8 mouse cellular contexts compared by ENCODE assay signal in the genomic region with DNA sequence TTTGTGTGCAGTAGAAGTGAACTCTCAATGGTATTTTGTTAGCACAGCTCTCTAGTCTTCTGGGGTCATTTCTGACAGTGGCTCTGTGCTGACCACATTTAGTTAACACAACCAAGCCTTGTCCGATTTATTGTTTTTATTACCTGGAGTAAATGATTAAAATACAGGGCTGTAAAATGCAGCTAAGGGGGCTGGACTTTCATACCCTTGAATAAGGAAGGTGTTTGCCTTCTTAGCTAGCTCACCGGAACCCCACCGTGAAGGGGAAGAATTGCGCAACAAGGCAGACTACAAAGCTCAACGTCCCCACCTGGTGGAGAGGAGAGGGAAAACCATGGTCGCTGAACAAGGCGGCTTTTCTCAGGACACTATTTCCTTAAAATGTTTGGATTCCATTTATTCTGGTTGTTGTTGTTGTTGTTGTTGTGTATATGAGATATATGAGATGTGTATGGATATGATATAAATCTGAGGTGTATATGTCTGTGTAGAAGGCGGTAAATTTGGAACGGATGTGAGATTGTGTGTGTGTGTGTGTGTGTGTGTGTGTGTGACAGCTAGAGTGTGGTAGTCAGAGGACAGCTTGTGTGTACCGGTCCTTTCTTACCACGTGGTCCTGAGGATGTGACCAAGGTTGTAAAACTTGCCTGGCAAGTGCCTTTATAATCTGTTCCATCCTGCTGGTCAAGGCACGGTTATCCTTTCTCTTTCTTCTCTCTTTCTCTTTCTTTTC. TPM values are rescaled to one million over a fixed set of nuclear protein-coding genes. Genes with fewer than 3 reads are reported as not detected.
DNase-seq lines count a peak whose midpoint lies in the region; ATAC-seq and TF ChIP-seq lines count a peak whose summit lies in the region.

No protein-coding gene starts in this region.

- peak; percentile 93 for DNase-seq in MEL (ENCODE audit: low read depth, low spot score)
- DNase-seq in cerebellum, adult 11-12 months: peak; percentile 63
- peak; percentile 73 to 77 for DNase-seq in heart, postnatal 36 days
- peak; percentile 74 to 77 for DNase-seq in layer of hippocampus, adult 2 months (ENCODE audit: low spot score in 2 of 2)
- peak; percentile 19 for DNase-seq in ovary, adult 18-20 months (ENCODE audit: low spot score)
- DNase-seq in thymus, postnatal 0 days (ENCODE audit: low spot score): peak; percentile 84

- 19% methylated on average over 12 of the region's 12 CpGs for WGBS in forebrain, embryonic 16.5 days
- 16% methylated on average over 12 of the region's 12 CpGs for WGBS in lung, embryonic 15.5 days

- no peak overlapping the region for H3K27ac ChIP-seq in MEL (ENCODE audit: control insufficient read depth, low read depth, low read length)
- no peak overlapping the region for H3K27ac ChIP-seq in forebrain, embryonic 16.5 days (ENCODE audit: low read length)
- peak overlapping the region; percentile 21; the same call in 1 of the 2 replicates for H3K27ac ChIP-seq in layer of hippocampus, adult 2 months
- no peak overlapping the region for H3K27ac ChIP-seq in lung, embryonic 15.5 days

- H3K4me2 ChIP-seq in forebrain, embryonic 16.5 days (ENCODE audit: low read length): no peak overlapping the region
- peak overlapping the region; percentile 46 for H3K4me2 ChIP-seq in lung, embryonic 15.5 days

- H3K4me1 ChIP-seq in MEL (ENCODE audit: control insufficient read depth in 1 of 2, insufficient read depth in 2 of 2, low read length in 2 of 2): peaks cover 6% of the 10 kb centered on the region in 2 experiments; a peak in 2 of 4 replicates
- no peaks in the 10 kb centered on the region for H3K4me1 ChIP-seq in forebrain, embryonic 16.5 days (replicated peaks; ENCODE audit: control insufficient read depth, insufficient read depth, low read length)
- no peaks in the 10 kb centered on the region for H3K4me1 ChIP-seq in lung, embryonic 15.5 days

- no peaks in the 10 kb centered on the region for H3K9me3 ChIP-seq in MEL (replicated peaks; ENCODE audit: insufficient read depth, low read length)
- H3K9me3 ChIP-seq in forebrain, embryonic 16.5 days (ENCODE audit: control insufficient read depth, low read length): no peaks in the 10 kb centered on the region
- no peaks in the 10 kb centered on the region for H3K9me3 ChIP-seq in lung, embryonic 15.5 days

- ATAC-seq in forebrain, embryonic 16.5 days: peak; percentile 45
- 0 out of 2 replicates have a peak, but pooled peaks have one; percentile 52 for ATAC-seq in lung, embryonic 15.5 days (ENCODE audit: borderline replicate concordance, extremely low read depth, low FRiP score, low TSS enrichment)

- no peaks in the 10 kb centered on the region for H3K27me3 ChIP-seq in MEL (ENCODE audit: control insufficient read depth in 1 of 2, insufficient read depth in 2 of 2, low read length in 2 of 2)
- H3K27me3 ChIP-seq in forebrain, embryonic 16.5 days (replicated peaks; ENCODE audit: control insufficient read depth, insufficient read depth, low read length): no peaks in the 10 kb centered on the region
- H3K27me3 ChIP-seq in lung, embryonic 15.5 days: no peaks in the 10 kb centered on the region

- intact Hi-C loops in heart, postnatal 36 days (cut with DNase I): loop anchor here (1.0 kb wide), 1 partner anchor 106 kb away; no protein-coding TSS in a partner anchor

- TF ChIP-seq CTCF in MEL (IDR thresholded peaks at IDR 0.05 in 2 of 3, conservative IDR thresholded peaks at IDR 0.05 in 1 of 3; ENCODE audit: control insufficient read depth in 1 of 3, insufficient read depth in 1 of 3, low read depth in 2 of 3, low read length in 3 of 3, poor library complexity in 1 of 3, severe bottlenecking in 1 of 3): peak; percentile 89 to 96 (median 93)
- TF ChIP-seq CTCF in layer of hippocampus, adult 2 months (conservative IDR thresholded peaks at IDR 0.05): peak; percentile 92

- peak overlapping the region; percentile 67 for H3K9ac ChIP-seq in MEL (ENCODE audit: control insufficient read depth, low read depth, low read length, poor library complexity, severe bottlenecking)
- no peak overlapping the region for H3K9ac ChIP-seq in forebrain, embryonic 16.5 days (replicated peaks; ENCODE audit: low read depth, low read length)
- H3K9ac ChIP-seq in lung, embryonic 15.5 days: no peak overlapping the region

- peak; percentile 92 for TF ChIP-seq RAD21 in MEL (IDR thresholded peaks at IDR 0.05; ENCODE audit: low read depth, low read length)

- TF ChIP-seq POLR2A in MEL (IDR thresholded peaks at IDR 0.05; ENCODE audit: control insufficient read depth in 1 of 2, insufficient read depth in 1 of 2, low read depth in 1 of 2, low read length in 2 of 2, poor library complexity in 1 of 2): no peak

- peaks cover 0 to 5% of the 10 kb centered on the region in 2 experiments; a peak in 1 of 4 replicates for H3K36me3 ChIP-seq in MEL (ENCODE audit: control insufficient read depth in 1 of 2, insufficient read depth in 2 of 2, low read length in 2 of 2)
- no peaks in the 10 kb centered on the region for H3K36me3 ChIP-seq in forebrain, embryonic 16.5 days (ENCODE audit: control insufficient read depth, insufficient read depth)
- no peaks in the 10 kb centered on the region for H3K36me3 ChIP-seq in lung, embryonic 15.5 days

- H3K79me2 ChIP-seq in MEL (ENCODE audit: control insufficient read depth, insufficient read depth, low read length, poor library complexity): peaks cover 3% of the 10 kb centered on the region

- TF ChIP-seq EP300 in MEL (IDR thresholded peaks at IDR 0.05; ENCODE audit: low read depth in 1 of 2, low read length in 2 of 2): no peak

- H3K4me3 ChIP-seq in MEL (ENCODE audit: control insufficient read depth in 1 of 2, insufficient read depth in 1 of 2, low read depth in 2 of 2, low read length in 2 of 2): peak overlapping the region; percentile 36 to 52
- no peak overlapping the region for H3K4me3 ChIP-seq in forebrain, embryonic 16.5 days (replicated peaks; ENCODE audit: low read length)
- peak overlapping the region; percentile 37 for H3K4me3 ChIP-seq in layer of hippocampus, adult 2 months
- H3K4me3 ChIP-seq in lung, embryonic 15.5 days: peak overlapping the region; percentile 13

TF ChIP-seq in MEL, 35 proteins besides CTCF, POLR2A, EP300 and RAD21:
- no peak for TF ChIP-seq POLR2AphosphoS2 (IDR thresholded peaks at IDR 0.05; ENCODE audit: low read length)
- TF ChIP-seq SIN3A (IDR thresholded peaks at IDR 0.05; ENCODE audit: low read length): peak; percentile 80
- peak; percentile 47; the same call in 1 of the 2 replicates for TF ChIP-seq USF1 (IDR thresholded peaks at IDR 0.05; ENCODE audit: low read depth, low read length)
- TF ChIP-seq MAFK (IDR thresholded peaks at IDR 0.05; ENCODE audit: borderline replicate concordance, low read depth, low read length): no peak
- peak; percentile 44 for TF ChIP-seq MXI1 (IDR thresholded peaks at IDR 0.05; ENCODE audit: low read depth, low read length)
- 0 out of 2 replicates have a peak, but pooled peaks have one; percentile 34 for TF ChIP-seq ZMIZ1 (IDR thresholded peaks at IDR 0.05; ENCODE audit: low read depth, low read length)
- TF ChIP-seq GATA1 (IDR thresholded peaks at IDR 0.05; ENCODE audit: low read depth, low read length): 0 out of 2 replicates have a peak, but pooled peaks have one; percentile 23
- peak; percentile 7; the same call in 1 of the 2 replicates for TF ChIP-seq ZNF384 (IDR thresholded peaks at IDR 0.05; ENCODE audit: low read depth, low read length)
- TF ChIP-seq NRF1 (IDR thresholded peaks at IDR 0.05; ENCODE audit: insufficient read depth, low read depth, low read length, poor library complexity, severe bottlenecking): no peak
- no peak for TF ChIP-seq MYC (IDR thresholded peaks at IDR 0.05; ENCODE audit: low read depth, low read length)
- TF ChIP-seq POLR2AphosphoS5 (IDR thresholded peaks at IDR 0.05; ENCODE audit: borderline replicate concordance, low read depth, low read length): no peak
- TF ChIP-seq HCFC1 (IDR thresholded peaks at IDR 0.05; ENCODE audit: low read depth, low read length): peak; percentile 57
- peak; percentile 42; the same call in 1 of the 2 replicates for TF ChIP-seq TBP (IDR thresholded peaks at IDR 0.05; ENCODE audit: low read depth, low read length)
- TF ChIP-seq UBTF (IDR thresholded peaks at IDR 0.05; ENCODE audit: borderline replicate concordance, insufficient read depth, low read depth, low read length): no peak
- TF ChIP-seq ELF1 (IDR thresholded peaks at IDR 0.05; ENCODE audit: low read depth, low read length): 0 out of 2 replicates have a peak, but pooled peaks have one; percentile 9
- TF ChIP-seq ZC3H11A (IDR thresholded peaks at IDR 0.05; ENCODE audit: low read depth, low read length): peak; percentile 82
- TF ChIP-seq GABPA (IDR thresholded peaks at IDR 0.05; ENCODE audit: low read depth, low read length): no peak
- TF ChIP-seq SMC3 (IDR thresholded peaks at IDR 0.05; ENCODE audit: low read depth, low read length): peak; percentile 91
- TF ChIP-seq MAZ (IDR thresholded peaks at IDR 0.05; ENCODE audit: low read depth, low read length): peak; percentile 63; the same call in 1 of the 2 replicates
- TF ChIP-seq MAX (IDR thresholded peaks at IDR 0.05; ENCODE audit: low read length): peak; percentile 80

RNA-seq across cellular contexts. Expression of a gene that starts 16.8 kb away (rescaled TPM):
- 0.36 and 0.42 TPM in 2 replicates for total RNA-seq in MEL (2012; rRNA removed)
- polyA plus RNA-seq in MEL (2012; ENCODE audit: insufficient read depth in 1 of 2, insufficient read length in 2 of 2, low read depth in 1 of 2, low replicate concordance in 2 of 2, missing spikeins in 1 of 2): under 1 TPM in 1 of 2 experiments, not detected in 1; 0.71 TPM
- 3.1 and 3.9 TPM in 2 replicates for polyA plus RNA-seq in forebrain, embryonic 16.5 days (2015; fragmentation: Nextera tagmentation; extraction: Ambion mirVana)
- under 1 TPM in 1 of 2 experiments, not detected in 1; 0.08 TPM for total RNA-seq in heart, postnatal 36 days (2021)
- 10 to 100 TPM; 14.0 to 16.3 TPM for total RNA-seq in layer of hippocampus, adult 2 months (2021)
- polyA plus RNA-seq in lung, embryonic 15.5 days (2015; fragmentation: Nextera tagmentation; extraction: Ambion mirVana): 0.89 and 0.92 TPM in 2 replicates
- polyA plus RNA-seq in thymus, postnatal 0 days (2015; fragmentation: Nextera tagmentation; extraction: Ambion mirVana): 0.32 and 0.36 TPM in 2 replicates

Comparison
In these comparisons a context has a peak if more than half of its experiments do, and no peak if none do; other contexts are left out.
1. DNase-seq: peak in every context shown above with its lines; median percentile 93 in MEL; 84 in thymus, postnatal 0 days; 76 in layer of hippocampus, adult 2 months; 75 in heart, postnatal 36 days; 63 in cerebellum, adult 11-12 months; 19 in ovary, adult 18-20 months.